Mouse (Mus musculus): ENCODE data around the gene Pitpna.

The Pitpna gene

DNA sequence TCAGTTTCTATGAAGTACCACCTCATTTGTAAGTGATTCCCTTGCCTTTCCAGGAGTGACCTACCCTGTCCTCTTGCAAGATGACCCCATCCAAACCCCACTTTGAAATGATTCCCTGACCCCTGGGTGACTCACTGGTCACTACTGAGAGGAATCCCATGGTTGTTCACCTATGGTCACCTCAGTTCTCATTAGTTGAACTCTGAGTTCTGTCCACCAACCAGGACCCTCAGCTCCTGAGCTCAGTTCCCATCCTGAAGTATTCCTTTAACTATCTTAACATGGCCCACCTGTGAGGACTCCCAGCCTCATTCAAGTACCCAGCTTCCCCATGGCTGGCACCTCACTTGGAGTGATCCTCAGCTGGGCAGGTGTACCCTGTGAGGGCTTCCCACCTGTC, 69.9 kb downstream of the Pitpna start:
- no peak for DNase-seq (ENCODE audit: low read depth, low spot score)

DNA sequence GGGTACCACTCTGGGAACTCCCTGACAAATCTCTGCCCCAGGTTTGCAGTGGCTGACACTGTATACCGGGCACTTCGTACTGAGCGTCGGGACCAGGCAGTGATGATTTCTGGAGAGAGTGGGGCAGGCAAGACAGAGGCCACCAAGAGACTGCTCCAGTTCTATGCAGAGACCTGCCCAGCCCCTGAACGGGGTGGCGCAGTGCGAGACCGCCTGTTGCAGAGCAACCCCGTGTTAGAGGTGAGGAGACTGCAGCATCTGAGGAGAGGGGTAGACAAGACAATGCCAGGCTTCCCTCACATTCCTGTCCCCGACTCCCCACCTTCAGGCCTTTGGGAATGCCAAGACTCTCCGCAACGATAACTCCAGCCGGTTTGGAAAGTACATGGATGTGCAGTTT, 70.4 kb downstream of the Pitpna start:
- DNase-seq (ENCODE audit: low read depth, low spot score) = no peak

DNA sequence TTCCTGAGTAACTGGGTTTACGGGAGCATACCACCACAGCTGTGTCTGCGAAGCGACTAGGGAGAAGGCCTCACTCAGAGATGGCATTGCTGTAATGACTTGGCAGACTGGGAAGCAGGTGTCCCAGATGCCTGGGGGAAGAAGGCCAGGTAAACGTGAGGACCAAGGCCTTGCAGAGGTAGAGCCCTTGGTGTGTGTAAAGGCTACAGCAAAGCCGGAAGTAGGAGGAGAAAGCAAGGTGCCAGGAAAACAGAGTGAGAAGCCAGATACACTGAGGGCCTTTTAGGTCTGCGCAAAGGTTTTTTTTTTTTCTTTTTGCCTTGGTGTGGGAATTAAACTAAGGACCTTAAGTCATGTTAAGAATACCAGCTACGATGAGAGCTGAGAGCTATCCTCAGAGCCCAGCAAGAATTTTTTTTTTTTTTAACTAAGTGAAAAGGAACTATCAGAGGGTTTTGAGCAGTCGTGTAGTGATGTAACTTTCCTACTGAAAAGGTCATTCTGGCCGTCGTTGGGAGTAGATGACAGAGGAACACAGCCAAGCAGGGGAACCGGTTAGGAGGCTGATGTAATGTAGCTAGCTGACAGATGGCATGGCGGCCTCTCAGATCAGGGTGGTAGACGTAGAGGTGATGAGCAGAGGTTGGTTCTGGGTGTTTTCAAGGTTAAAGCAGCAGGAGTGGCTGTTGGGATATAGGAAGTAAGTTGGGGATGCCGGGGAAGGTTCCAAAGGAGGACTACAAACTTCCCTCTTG, 71.3 kb downstream of the Pitpna start:
- no peak for DNase-seq (ENCODE audit: low read depth, low spot score)

DNA sequence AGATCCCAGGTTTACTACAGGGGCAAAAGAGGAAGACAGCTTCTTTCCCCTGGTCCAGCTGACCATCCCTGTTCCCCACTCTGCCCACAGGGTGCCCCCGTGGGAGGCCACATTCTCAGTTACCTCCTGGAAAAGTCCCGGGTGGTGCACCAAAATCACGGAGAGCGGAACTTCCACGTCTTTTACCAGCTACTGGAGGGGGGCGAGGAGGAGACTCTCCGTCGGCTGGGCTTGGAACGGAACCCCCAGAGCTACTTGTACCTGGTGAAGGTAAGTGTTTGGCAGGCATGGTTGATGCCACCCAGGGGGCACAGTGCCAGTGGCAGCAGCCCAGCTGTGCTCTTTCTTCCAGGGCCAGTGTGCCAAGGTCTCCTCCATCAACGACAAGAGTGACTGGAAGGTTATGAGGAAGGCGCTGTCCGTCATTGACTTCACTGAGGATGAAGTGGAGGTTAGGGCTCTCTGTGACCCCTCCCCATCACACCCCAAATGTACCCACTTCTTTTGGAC, 72.2 kb downstream of the Pitpna start:
- no peak for DNase-seq (ENCODE audit: low read depth, low spot score)

DNA sequence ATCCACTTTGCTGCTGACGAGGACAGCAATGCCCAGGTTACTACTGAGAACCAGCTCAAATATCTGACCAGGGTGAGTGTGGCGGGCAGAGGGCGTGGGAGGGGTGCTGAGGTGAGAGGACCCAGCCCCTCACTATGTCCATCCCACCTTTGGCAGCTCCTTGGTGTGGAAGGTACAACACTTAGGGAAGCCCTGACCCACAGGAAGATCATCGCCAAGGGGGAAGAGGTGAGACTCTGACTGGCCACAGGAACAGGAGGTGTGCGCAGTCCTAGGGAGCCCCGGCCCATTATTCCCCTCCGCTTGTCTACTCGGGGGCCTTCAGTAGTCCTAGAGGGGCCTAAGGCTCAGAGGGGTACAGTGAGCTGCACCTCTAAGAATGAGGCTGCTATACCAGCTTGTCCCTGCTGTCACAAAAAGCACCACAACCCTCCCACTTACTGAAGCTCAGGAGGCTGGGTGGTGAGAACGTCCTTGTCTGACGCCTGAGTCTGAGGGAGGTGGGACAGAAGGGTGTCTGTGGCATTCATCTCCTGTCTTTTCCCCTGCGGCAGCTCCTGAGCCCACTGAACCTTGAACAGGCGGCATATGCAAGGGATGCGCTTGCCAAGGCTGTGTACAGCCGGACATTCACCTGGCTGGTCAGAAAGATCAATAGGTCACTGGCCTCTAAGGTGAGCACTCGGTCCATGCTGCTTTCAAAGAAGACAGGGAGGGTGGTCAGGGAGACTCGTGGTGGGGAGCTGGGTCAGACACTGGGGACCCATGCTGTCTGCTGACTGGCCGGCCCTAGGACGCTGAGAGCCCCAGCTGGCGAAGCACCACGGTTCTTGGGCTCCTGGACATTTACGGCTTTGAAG, 73.3 kb downstream of the Pitpna start:
- DNase-seq (ENCODE audit: low read depth, low spot score) = no peak

DNA sequence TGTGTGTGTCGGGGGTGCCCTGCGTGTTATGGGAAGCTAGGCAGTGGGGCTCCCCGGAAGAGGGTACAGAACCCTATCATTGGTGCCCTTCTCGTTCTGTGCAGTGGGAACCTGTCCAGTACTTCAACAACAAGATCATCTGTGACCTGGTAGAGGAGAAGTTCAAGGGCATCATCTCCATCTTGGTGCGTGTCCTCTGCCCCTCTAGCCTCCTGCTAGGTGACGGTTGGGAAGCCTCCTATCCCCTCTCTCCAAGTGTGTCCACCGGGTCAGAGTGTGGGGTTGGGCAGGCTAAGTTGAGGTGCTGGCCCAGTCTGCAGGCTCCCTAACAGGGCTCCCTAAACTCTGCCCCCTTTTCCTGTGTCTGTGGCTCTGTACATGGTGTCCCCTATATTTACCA, 74.2 kb downstream of the Pitpna start:
- no peak for DNase-seq (ENCODE audit: low read depth, low spot score)

DNA sequence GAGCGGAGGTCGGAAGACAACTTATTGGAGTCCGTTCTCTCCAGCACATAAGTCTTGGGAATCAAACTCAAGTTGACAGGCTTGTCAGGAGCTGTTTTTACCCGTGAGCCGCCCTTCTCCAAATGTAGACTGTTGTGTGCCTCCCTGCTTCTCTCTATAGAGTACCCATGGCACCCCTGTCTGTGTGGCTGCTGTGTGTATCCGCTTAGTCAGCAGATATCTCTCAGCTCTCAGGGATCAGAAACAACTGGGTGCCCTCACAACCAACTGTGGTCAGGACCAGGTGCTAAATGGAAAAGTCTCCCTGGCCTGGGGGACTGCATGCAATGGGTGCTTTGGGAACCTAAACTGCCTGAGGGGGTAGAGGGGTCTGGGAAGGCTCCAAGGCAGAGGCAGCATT, 78.4 kb downstream of the Pitpna start:
- no peak for DNase-seq (ENCODE audit: low read depth, low spot score)

DNA sequence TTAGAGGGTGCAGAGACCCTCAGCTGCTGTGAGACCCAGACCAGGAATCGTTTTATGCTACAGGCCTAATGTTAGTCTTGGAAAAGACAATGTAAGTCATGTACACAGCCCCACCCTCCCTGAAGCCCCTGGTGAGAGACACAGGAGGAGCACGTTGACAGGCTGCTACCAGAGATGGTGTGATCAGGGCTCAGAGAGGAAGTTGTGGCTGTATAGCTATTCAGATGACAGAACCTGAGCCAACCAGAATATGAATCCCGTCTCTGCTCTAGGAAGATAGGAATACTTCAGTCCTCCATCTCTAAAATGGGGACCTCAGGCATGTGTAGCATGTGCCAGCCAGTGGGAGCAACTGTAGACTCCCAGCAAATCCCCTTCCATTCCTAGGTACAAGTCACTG, 80.7 kb downstream of the Pitpna start:
- no peak for DNase-seq (ENCODE audit: low read depth, low spot score)

DNA sequence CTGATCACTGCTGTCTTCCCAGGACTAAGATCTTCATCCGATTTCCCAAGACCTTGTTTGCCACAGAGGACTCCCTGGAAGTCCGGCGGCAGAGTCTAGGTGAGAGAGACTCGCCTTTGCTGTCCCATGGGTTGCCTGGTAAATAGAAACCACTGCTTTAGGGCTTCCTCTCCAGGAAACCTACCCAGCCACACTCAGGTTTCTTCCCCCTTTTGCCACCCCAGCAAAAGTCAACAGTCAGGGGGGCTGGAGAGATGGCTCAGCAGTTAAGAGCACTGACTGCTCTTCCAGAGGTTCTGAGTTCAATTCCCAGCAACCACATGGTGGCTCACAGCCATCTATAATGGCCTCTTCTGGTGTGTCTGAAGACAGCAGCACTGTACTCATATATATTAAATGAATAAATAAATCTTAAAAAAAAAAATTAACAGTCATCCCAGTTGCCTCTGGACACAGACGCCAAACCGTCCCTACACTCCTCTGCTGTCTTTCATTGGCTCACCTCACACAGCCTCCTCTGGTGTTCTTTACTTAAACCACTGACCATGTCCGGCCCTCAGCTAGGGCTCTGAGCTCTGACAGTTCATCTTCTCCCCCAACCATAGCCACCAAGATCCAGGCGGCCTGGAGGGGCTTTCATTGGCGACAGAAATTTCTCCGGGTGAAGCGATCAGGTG, 81.4 kb downstream of the Pitpna start:
- no peak for DNase-seq (ENCODE audit: low read depth, low spot score)

DNA sequence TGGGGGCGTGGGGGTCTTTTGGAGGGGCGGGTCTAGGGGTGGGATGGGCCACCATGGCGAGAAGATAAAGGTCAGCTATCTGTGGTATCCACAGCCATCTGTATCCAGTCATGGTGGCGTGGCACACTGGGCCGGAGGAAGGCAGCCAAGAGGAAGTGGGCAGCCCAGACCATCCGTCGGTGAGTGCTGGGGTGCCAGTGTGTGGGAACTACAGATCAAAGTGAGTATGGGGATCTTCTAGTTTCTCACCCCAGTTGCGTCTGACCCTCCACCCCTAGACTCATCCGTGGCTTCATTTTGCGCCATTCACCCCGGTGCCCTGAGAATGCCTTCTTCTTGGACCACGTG, 81.9 kb downstream of the Pitpna start:
- DNase-seq (ENCODE audit: low read depth, low spot score) = no peak

DNA sequence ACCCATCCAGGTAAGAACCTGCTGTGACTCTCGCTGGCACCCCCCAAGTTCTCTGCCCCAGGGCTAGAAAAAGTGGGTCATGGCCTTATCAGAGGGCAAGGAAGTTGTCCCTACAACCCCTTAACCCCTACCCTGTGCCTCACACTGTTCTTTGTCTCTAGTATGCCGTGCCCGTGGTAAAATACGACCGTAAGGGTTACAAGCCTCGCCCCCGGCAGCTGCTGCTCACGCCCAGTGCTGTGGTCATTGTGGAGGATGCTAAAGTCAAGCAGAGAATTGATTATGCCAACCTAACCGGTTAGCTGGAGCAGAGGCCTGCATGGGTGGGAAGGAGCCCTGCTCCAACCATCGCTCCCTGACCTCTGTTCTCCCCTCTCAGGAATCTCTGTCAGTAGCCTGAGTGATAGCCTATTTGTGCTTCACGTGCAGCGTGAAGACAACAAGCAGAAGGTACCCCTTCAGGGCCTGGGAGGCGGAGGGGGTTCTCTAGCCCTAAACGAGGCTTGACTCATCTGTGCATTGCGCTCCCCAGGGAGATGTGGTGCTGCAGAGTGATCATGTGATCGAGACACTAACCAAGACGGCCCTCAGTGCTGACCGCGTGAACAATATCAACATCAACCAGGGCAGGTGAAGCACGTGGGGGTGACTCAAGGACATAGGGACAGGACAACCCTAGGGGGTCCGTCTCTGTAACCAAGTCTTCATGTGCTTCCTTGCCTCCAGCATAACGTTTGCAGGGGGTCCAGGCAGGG, 83.7 kb downstream of the Pitpna start:
- DNase-seq (ENCODE audit: low read depth, low spot score) = no peak

DNA sequence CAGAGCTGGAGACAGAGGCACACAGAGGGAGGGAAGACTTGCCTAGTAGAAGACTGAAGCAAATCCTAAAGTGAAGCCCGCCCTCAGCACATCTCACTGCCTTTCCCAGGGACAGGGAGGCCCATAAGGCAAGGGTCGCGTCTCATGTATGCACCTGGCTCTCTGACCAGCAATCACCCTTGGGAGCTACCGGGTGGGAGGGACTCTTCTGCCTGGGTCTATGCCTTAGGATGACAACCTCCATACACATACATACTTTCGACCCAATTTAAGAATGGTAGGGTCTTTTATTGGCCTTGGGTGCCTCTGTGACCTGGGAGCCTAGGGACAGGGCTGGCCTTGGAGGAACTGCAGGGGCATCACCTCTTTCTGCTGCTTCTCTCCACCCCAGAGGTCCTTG, 85.5 kb downstream of the Pitpna start:
- no peak for DNase-seq (ENCODE audit: low read depth, low spot score)

DNA sequence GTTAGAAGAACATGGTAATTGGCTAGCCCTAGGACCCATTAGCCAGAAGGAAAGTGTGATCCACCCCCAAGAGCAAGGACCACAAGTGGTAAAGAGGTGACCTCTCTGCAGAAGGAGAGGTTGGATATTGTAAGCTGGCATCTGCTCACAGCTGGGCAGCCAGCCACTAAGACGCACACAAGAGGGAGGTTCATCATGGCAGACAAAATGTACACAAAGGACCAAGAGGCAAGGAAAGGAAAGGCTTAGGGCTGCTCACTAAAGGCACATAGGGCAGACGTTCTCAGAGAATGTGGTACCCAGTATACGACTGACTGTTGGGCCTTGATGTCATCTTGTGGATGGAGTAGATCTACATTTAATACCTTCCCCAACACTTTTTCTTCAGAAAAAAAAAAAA, 87.0 kb downstream of the Pitpna start:
- DNase-seq (ENCODE audit: low read depth, low spot score) = no peak

DNA sequence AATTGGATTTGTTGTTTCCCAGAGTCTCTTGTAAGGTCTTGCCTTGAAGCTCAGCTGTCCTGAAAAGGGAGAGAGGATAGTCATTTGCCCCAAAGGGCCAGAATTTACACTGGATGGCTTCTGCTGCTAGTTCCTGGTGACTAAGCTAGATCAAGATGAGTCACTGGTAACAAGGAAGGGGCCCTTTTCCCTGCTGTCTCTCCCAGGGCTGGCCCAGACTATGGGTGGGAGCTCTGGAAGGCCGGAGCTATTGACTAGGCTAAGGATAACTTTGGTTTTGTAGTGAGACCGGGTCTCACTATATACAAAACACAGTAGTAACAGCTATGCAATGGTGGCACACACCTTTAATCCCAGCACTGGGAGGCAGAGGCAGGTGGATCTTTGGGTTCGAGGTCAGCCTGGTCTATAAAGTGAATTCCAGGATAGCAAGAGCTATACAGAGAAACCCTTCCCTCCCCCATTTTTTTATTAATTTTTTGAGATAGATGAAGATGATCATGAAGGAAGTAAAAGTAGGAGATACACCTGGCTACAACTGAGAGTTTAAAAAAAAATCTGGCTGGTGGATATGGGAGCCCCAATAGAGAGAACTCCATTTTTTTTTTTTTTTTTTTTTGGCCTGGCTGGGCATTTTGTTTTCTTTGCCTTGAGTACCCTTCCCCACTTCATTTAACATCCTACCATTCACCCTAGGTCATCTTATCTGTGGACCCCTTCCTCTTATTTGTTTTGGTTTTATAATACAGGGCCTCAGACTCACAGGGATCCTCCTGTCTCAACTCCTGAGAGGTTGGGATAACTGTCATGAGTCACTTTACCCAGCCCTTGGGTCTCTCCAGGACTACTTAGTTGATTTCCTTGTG, 90.2 kb downstream of the Pitpna start:
- peak; percentile 20 for DNase-seq (ENCODE audit: low read depth, low spot score)

All from CD4-positive helper T cell, adult 2 months (primary cell).